Mouse (Mus musculus) liver, embryonic 14.5 days (tissue): ENCODE data around the gene Cd59b.

Experiments used
- CTCF ChIP-seq: IDR thresholded peaks from 2 replicates; pipeline ENCODE4 v1.5.1; 2016; ENCODE audit warnings: antibody characterized with exemption, low read depth, control low read depth
- EP300 ChIP-seq: IDR thresholded peaks from 2 replicates; pipeline ENCODE4 v1.6.1; 2016; ENCODE audit warnings: antibody characterized with exemption, low read depth

DNA sequence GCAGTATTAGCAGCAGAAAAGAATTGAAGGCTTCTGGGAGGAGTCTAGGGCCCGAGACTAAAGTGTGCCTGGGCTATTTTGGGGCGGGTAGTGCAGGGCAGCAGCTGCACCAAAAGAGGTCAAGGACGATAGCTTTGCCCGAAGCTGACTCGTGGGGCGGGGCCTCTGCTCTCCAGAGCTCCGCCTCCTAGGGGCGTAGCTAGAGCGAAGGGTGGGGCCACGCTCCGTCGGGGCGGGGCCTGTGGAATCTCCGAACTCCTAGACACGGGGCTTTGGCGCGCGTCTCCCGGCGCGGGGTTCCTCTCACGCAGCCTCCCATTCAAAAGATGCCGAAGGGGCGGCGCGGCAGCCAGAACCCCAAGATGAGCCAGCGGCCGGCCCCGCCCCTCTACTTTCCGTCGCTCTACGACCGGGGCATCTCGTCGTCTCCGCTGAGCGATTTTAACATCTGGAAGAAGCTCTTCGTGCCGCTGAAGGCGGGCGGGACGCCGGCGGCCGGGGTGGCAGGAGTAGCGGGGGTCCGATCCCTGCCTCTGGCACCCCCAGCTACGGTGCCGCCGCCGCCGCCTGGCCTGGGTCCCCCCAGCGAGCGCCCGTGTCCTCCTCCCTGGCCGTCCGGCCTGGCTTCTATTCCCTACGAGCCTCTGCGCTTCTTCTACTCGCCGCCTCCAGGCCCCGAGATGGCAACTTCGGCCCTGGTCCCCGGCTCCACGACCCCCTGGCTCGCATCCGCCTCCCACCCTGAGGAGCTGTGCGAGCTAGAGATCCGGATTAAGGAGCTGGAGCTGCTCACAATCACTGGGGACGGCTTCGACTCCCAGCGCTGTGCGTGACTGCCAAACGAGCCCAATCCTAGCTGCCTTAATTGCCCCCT is 53.1 kb downstream of the Cd59b start, which contains the start of gene A930018P22Rik:
- TF ChIP-seq CTCF (no peak), EP300 (no peak; the same call in 1 of the 2 replicates)
